Mouse (Mus musculus): ENCODE results near the gene Wdr4.

Wdr4 gene

DNA sequence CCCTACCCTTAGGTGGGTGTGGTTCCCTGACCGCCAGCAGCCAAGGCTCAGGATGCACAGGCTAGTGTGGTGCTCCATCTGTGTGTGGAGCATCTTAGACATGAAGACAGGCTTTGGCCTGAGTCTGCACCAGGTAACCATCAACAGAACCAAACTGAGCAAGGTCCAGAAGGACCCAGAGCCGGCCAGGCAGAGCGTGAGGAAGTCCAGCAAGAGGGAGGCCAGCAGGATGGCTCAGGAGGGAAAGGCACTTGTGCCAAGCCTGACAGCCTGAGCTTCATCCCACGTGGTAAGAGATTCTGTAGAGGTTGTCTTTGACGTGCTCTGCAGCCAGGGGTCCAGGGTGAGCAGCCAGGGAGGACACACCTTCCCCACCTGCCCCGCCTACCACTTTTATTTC, 22.1 kb downstream of the Wdr4 start:
- DNase-seq (ENCODE audit: low read depth) = no peak

- no peak for DNase-seq (ENCODE audit: low read depth)
Observed at GRCm38 (mm10) chr17:31494989-31495388, 24.8 kb downstream of the Wdr4 start.

DNA sequence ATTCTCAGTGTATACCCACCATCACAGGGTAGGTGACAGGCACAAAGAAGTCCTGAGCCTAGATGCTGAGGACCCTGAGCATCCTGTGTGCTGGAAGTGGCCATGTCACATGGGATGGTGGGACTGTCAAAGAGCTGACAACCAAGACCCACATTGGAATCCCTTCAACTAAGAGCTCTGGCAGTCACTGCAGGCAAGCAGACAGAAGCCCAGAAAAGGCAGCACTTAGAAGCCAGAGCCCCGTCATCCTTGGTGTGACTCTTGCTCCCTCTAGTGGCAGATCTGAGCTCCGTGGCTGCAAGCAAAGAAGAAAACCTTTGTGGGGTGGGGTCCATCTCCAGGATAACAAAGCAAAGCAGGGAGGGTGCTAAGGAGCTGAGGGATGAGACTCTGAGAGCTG, 27.4 kb downstream of the Wdr4 start:
- DNase-seq (ENCODE audit: low read depth) = peak; percentile 86

DNA sequence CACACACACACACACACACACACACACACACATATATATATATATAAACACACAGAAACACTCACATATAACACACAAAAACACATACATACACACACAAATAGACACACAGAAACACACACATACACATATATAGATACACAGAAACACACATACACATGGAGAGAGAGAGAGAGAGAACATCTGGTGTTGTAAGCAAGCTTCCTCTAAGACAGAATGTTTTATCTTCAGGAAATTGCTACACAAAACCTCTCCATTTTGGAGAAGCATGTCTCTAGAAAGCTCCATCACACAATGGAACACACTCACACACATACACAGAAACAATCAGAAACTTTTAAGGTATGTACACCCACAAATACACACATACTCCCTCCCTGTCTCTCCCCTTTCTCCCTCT, 28.4 kb downstream of the Wdr4 start:
- DNase-seq (ENCODE audit: low read depth) = no peak

- no peak for DNase-seq (ENCODE audit: low read depth)
Observed at GRCm38 (mm10) chr17:31487433-31488060, 32.2 kb downstream of the Wdr4 start.

- no peak for DNase-seq (ENCODE audit: low read depth)
Observed at GRCm38 (mm10) chr17:31486616-31487198, 33.1 kb downstream of the Wdr4 start.

DNA sequence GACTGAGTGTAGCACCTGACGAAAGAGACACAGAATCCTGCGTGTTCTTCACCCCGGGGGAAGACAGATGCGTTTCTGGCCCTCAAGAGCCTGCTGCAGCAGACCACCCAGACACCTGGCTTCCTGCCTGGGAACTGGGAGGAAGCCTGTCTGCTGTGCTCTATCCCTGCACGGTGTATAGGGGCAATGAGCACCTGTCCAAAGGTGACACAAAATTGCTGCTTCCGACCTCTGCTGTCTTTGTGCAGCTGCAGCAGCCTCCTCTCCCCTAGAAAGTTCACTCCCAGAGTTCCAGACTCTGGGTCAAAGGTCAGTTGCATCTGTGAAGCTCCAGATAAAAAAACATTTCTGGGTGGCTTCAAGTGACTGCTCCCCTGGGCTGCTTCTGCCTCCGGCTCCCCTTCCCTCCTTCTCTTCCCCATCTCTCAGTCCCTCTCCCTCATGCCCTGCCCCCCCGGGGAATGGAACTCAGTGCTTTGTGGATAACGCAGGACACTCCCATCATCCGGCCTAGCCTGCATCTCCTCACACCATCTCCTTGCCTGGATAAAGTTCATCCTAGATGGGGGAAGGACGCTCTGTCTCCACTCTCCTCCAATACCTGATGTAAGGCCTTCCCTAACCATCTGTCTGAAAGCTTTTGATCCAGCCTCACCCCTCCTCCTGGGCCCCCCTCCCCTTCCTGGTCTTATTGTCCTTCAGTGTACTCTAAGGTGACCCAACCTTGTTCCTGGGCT, 40.5 kb downstream of the Wdr4 start:
- DNase-seq (ENCODE audit: low read depth) = no peak

- no peak for DNase-seq (ENCODE audit: low read depth)
Observed at GRCm38 (mm10) chr17:31478606-31479005, 41.2 kb downstream of the Wdr4 start.

DNA sequence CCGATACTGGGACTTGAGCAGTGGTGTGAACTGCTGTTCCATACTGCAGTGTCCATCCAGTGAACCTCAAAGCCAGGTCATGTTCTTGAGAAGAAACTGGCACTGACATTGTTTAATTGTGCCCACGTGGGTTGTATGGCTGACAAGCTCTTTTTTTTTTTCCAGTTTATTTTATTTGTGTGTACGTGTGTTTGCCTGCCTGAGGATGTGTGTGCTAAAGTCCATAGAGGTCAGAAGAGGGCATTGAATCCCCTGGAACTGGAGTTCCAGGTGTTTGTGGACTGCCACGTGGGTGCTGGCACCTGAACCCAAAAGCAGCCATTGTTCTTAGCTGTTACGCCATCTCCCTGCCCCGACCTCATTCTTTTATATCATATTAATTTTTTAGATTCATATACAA, 45.4 kb downstream of the Wdr4 start:
- DNase-seq (ENCODE audit: low read depth) = no peak

DNA sequence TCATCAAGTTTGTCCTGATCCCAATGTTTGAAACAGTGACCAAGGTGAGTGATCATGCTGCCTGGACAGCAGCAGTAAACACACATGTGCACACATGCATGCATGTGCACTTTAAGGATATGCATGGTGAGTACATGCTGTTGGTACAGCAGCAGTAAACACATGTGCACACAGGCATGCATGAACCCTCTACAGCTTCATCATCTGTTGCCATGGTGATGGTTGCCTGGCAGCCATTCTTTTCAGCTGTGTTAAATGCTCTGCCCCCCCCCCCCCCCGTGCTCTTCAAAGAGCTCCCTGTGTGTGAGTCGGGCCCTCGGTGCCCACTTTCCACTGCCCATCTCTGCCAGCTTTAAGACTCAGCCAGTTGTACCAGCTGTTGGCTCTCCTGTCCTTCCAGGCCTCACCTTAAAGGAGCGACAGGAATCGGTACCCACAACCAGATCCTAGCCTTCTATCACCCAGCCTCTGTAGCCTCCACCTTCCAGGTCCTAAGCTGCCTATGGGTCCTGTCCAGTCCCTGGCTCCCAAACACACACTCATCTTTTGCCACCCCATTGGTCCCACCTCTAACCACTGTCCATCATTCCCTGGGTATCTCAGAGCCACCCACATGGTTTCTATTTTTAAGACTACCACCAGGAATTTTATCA, 48.9 kb downstream of the Wdr4 start:
- no peak for DNase-seq (ENCODE audit: low read depth)

DNA sequence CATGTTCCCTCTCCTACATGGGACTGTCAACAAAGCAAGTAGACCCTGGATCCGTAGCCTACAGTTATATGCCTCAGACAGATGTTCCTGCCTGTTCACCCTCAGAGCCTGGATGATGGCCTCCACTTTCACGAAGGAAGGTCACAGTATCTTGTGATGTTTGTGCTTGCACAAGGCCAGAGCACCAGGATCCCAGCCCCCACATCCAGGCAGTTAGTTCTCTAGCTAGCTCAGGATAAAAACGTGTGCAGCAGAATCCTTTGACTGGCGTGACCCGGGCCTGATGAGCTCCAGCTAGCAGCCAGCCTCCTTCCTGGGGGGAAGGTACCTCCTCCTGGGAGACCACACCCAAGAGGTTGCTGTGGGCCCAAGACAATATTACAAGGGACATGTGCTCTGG, 51.3 kb downstream of the Wdr4 start:
- DNase-seq (ENCODE audit: low read depth) = no peak

GRCm38 (mm10) chr17:31466854-31467253, 52.9 kb downstream of the Wdr4 start:
- DNase-seq (ENCODE audit: low read depth) = no peak

GRCm38 (mm10) chr17:31462506-31462905, 57.3 kb downstream of the Wdr4 start:
- no peak for DNase-seq (ENCODE audit: low read depth)

DNA sequence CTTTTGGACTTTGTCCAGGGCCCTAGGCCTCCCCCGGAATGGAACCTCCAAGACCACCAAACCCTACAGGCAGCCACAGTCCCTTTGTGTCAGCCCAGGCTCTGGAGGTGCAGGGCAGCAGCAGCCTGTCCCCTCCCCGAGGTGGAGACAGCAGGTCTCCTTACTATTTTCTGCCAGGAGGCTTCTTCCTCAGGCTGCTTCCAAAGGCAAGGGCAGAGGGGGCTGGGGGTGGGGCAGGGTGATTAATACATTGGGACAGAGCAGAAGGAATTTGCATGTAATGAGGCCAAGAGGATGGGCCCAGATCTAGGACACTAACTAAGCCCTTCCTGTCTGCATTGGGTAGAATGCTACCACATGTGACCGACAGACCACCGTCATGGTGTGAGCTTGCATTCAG, 59.4 kb downstream of the Wdr4 start:
- DNase-seq (ENCODE audit: low read depth) = no peak

DNA sequence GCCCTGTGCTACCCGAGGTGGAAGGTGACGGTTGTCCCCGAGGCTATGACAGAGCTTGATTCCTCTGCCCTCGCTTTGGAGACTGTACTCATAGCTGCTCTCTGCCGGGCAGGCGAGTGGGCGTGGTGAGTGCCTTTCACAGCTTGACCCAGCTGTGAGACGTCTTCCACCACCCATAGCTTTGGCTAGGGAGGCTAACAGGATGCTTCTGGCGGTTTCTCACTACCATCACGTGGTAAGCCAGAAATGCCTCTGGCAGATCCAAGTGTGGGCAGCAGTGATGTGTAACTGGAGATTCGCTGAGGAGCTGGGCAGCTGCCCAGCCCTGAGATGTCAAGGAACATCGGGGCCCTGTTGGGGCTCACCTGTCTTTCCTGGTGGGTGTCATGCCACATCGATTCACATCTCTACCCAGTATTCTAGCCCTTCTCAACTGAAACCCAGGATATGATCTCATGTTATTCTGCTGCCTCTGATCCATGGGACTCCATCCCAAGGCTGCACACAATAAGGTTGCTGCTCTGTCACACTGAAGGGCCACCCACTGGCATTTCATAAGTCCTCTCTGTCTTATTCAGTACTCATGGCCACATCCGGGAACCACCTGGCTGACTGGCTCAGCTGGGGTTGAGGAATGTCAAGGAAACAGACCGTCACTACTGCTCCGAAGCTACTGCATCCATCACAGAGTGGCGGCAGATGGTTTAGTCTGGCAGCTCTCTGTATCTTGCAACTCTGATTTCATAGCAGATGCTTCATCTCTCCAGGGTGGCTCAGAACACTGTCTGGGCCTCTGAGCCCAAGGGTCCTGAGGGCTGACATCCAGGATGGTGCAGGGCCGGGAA, 62.8 kb downstream of the Wdr4 start:
- peak; percentile 50 for DNase-seq (ENCODE audit: low read depth)

GRCm38 (mm10) chr17:31454056-31454455, 65.7 kb downstream of the Wdr4 start:
- no peak for DNase-seq (ENCODE audit: low read depth)

DNA sequence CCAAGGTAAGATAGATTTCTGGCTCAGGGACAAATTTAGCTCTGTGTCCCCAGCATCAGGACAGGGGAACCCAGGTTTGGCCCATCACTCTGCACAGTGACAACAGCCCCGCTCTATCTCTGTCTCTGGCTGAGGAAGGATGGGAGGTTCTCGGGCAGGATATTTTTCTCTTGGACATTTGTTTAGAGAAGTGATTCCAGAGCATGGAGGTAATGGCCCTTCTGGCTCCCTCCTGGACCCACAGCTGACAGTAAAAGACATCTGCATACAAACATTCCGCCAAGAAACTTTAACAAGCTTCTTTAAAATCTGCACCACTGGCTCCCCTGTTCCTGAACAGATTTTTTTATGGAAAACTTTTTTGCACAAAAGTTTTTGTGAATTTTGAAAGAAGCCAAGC, 66.3 kb downstream of the Wdr4 start:
- DNase-seq (ENCODE audit: low read depth) = no peak

- DNase-seq (ENCODE audit: low read depth) = no peak
Observed at GRCm38 (mm10) chr17:31452816-31453215, 67.0 kb downstream of the Wdr4 start.

DNA sequence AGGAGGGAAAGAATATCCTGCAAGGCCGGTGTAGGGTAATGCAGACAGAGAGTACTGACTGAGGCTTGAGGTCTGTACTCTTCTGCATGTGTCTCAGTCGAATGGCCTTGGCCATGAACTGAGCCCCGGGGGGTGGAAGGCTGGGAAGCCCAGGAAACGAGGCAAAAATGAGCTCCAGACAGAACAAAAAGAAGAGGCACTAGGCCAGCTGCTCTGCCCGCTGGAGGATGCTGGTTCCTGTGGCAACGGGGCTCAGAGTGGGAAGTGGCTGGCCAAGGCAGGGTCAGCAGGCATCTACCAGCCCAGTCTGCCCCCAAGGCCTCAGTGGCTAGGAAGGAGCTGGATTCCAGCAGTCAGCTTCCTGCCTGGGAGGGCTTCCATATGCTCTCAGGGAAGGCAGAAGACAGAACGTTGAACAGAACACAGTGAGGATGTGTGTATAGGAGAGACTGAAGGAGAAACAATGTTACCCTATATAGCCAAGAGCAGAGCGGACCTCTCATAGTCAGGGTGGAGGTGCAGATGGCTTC, 68.5 kb downstream of the Wdr4 start:
- DNase-seq (ENCODE audit: low read depth) = no peak

DNA sequence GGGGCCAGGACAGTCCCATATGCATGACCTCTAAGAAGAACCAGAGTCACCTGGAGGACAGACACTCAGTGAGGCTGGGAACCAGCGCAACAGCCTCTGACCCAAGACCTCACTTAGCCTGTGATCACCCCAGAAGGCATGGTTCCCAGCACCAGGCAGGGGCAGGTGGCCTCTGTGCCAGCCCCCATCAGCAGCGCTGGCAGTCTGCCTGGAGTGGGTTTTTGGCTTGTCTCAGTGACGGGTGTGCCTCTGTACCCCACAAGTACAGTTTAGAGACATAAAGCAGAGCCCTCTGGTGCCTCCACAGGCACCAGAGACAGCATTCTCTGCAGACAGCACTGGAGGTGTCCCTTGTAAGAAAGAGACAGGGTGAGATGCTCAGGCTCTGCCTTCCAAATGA, 69.6 kb downstream of the Wdr4 start:
- DNase-seq (ENCODE audit: low read depth) = no peak

DNA sequence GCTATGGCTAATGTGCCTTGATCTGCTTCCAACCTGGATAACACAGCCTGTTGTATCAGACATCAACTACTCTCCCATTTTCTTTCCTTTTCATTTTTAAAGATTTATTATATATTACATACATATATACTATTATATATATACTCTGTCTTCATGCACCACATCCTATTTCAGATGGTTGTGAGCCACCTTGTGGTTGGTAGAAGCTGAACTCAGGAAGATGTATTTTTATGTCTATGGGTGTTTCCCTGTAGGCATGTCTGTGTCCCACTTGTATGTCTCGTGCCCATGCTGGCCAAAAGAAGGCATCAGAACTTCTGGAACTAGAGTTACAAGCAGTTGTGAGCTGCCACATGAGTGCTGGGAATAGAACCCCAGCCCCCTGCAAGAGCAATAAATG, 71.3 kb downstream of the Wdr4 start:
- no peak for DNase-seq (ENCODE audit: low read depth)

DNA sequence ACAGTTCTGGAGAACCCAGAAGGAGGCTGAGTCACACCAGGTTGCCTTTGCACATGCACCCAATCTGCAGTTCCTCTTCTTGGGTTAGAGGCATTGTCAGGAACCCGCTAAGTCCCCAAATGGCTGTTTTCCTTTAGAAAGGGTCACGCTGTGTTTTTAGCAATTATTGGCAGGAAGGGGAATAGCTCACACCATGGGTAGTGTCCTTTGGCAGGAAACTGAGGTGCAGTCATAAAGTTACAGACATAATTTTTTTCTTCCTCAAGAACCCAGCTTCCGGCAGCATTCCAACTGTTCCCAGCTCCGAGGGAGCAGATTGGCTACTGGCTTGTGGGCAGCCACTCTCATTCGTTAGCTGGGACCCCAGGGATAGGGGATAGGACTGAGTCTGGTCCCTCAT, 72.0 kb downstream of the Wdr4 start:
- no peak for DNase-seq (ENCODE audit: low read depth)

Data from NIH3T3 (cell line).